Mouse (Mus musculus) testis, adult 2 months (tissue): ENCODE results near the gene Stard5. TPM values are rescaled to one million over a fixed set of nuclear protein-coding genes. Genes with fewer than 3 reads are reported as not detected.

Source experiments
- H3K27ac ChIP-seq: fragments of 200-500 bp; 2 replicates; pipeline ENCODE4 v1.5.1; 2012; ENCODE audit warnings: low read depth, low read length; ENCODE audit not compliant: control insufficient read depth, insufficient read depth
- H3K27me3 ChIP-seq: fragments of 200-500 bp; 2 replicates; pipeline ENCODE4 v1.6.1; 2012; ENCODE audit warnings: mild to moderate bottlenecking, low read length, moderate library complexity; ENCODE audit not compliant: control insufficient read depth, insufficient read depth
- H3K36me3 ChIP-seq: fragments of 200-500 bp; 2 replicates; pipeline ENCODE4 v1.6.1; 2012; ENCODE audit warnings: mild to moderate bottlenecking, low read length; ENCODE audit not compliant: control insufficient read depth, insufficient read depth
- H3K4me1 ChIP-seq: fragments of 200-500 bp; 2 replicates; pipeline ENCODE4 v1.6.1; 2012; ENCODE audit warnings: low read length; ENCODE audit not compliant: control insufficient read depth, insufficient read depth
- H3K4me3 ChIP-seq: fragments of 200-500 bp; 2 replicates; pipeline ENCODE4 v1.5.1; 2012; ENCODE audit warnings: low read depth, mild to moderate bottlenecking, low read length, moderate library complexity, mixed read lengths; ENCODE audit not compliant: control insufficient read depth
- CTCF ChIP-seq: fragments of 200-500 bp; IDR thresholded peaks from 2 replicates; pipeline ENCODE4 v1.5.1; 2012; ENCODE audit warnings: low read depth, mild to moderate bottlenecking, inconsistent platforms, low read length, moderate library complexity; ENCODE audit not compliant: control insufficient read depth, insufficient read depth, insufficient replicate concordance
- POLR2A ChIP-seq: fragments of 200-500 bp; IDR thresholded peaks from 2 replicates; pipeline ENCODE4 v1.6.1; 2012; ENCODE audit warnings: low read depth, mild to moderate bottlenecking, inconsistent platforms, low read length, moderate library complexity; ENCODE audit not compliant: control insufficient read depth
- polyA plus RNA-seq: library from polyadenylated mRNA; depleted of rRNA; stranded (reverse); fragments of >200 nt; gene quantifications from 2 replicates; pipeline ENCODE4 v1.2.3, GENCODE M21; 2012

Gene Stard5
- polyA plus RNA-seq, 1 experiment = 4.8 TPM

GRCm38 (mm10) chr7:83622582-83622981, 9.2 kb upstream of the Stard5 start:
- Histone ChIP-seq H3K4me3 (no peak overlapping the region), H3K36me3 (no peaks in the 10 kb centered on the region), H3K4me1 (no peaks in the 10 kb centered on the region; the same call in 1 of the 2 replicates), H3K27ac (no peak overlapping the region), H3K27me3 (no peaks in the 10 kb centered on the region)
- TF ChIP-seq POLR2A (no peak), CTCF (no peak)

DNA sequence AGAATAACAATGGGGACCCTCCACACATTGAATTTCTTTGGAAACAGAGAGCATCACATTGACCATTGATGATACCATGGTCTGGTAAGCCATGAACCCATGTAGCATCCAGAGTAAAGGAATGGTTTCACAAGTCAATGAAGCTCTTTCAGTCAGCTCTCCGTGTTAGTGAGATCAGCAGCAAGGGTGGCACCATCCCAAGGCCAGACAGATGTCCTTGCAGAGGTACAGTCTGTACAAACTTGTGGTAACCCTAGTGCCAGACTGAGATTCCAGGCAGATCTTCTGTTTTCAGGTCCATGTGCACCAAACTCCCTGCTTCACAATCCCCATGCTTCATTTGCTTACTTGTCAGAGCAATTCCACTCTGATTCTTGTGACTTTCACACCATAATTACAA, 7.7 kb upstream of the Stard5 start:
- Histone ChIP-seq H3K27ac (peak overlapping the region; percentile 49), H3K4me1 (no peaks in the 10 kb centered on the region; the same call in 1 of the 2 replicates), H3K36me3 (no peaks in the 10 kb centered on the region), H3K27me3 (no peaks in the 10 kb centered on the region), H3K4me3 (no peak overlapping the region)
- TF ChIP-seq CTCF (no peak), POLR2A (no peak)

DNA sequence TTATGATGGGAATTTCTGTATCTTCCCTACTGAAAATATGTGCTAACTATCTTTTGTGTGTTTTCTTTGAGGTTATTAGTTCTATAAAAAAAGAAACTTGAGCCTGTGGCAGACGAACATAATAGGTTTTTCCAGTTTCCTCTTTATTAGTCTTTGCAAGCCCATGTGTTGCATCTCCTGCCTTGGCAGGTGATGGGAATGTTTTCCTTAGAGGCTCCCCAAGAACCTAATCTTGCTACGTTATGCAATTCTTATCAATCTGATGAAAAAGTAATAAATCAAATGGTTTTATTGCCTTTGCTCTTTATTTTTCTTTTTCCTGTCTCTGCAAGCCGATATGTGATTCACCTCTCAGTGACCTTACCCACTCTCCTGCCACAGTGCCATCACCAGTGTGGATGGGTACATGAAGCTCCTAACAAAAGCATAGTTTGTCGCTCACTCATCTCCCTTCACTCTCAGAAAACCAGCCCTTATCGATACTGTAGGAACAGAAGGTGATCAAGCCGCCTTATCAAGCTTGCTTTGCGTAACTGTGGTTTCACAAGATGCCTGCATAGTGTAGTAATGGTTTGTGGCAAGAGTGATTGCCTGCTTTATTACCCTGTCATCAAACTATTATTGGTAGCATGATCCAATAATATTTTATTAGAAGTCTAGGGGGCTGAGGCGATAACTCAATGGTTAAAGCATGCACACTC, 5.1 kb upstream of the Stard5 start:
- no peak overlapping the region for H3K4me3 ChIP-seq
- peaks cover 2% of the 10 kb centered on the region; the same call in 1 of the 2 replicates for H3K4me1 ChIP-seq
- H3K27ac ChIP-seq = no peak overlapping the region
- TF ChIP-seq CTCF = no peak
- no peak for TF ChIP-seq POLR2A
- no peaks in the 10 kb centered on the region for H3K36me3 ChIP-seq
- no peaks in the 10 kb centered on the region for H3K27me3 ChIP-seq

DNA sequence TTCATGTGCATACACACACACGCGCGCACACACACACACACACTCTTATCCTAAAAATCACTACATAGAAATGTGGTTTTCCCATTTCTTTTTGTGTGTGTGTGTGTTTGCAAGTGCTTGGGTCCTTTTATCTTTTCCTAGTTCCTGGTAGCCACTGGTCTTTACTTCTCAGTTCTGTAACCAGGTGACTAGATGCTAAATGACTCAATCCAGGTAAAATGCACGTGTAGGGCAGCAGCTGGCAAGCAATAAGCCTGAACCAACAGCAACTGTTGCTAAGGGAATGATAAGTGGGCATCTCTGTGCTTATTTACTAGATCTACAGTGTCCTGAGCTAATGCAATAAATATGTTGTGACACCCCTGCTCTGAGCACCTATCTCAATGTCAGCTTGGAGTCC, 4.4 kb upstream of the Stard5 start:
- Histone ChIP-seq H3K4me1 (peaks cover 4% of the 10 kb centered on the region), H3K4me3 (no peak overlapping the region), H3K36me3 (no peaks in the 10 kb centered on the region), H3K27me3 (peaks cover 2% of the 10 kb centered on the region; the same call in 1 of the 2 replicates), H3K27ac (no peak overlapping the region)
- TF ChIP-seq POLR2A (no peak), CTCF (no peak)

DNA sequence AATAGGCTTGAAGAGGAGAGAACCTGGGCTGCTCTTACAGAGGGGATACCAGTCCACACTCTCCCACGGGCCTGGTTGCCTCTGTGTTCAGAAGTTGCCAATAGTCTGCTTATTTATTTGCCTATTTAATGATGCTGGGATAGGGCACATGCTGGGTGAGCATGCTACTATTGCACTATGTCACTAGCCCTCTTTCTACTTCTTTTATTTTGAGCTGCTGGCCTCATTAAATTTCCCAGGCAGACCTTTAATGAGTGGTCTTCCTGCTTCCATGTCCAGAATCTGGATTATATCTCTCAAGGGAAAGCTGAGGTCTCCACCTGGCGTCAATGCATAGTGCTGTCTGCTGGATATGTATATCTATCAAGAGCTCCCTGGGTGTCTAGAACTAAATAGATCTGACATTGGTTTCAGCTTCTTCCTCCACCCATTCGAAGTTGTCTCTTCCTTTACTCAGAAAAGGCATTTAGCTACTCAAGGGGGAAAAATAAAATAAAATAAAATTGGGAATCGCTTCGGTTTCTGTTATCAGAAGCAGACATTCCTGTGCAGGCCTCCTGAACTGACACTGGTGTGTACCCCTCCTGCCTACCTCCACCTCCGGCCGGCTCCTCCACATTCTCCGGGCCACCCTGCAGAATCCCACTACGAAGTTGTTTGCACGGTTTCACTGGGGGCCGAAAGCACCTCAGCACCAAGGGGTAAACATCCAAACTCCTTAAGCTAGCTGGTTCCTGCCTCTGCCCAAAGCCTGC, 509 bp upstream of the Stard5 start:
- no peaks in the 10 kb centered on the region for H3K36me3 ChIP-seq
- H3K4me3 ChIP-seq = peak overlapping the region; percentile 92
- peaks cover 4% of the 10 kb centered on the region for H3K4me1 ChIP-seq
- TF ChIP-seq POLR2A = no peak
- TF ChIP-seq CTCF = no peak
- peaks cover 2% of the 10 kb centered on the region; the same call in 1 of the 2 replicates for H3K27me3 ChIP-seq
- H3K27ac ChIP-seq = no peak overlapping the region

- Histone ChIP-seq H3K27me3 (peaks cover 2% of the 10 kb centered on the region; the same call in 1 of the 2 replicates), H3K4me1 (peaks cover 4% of the 10 kb centered on the region), H3K36me3 (no peaks in the 10 kb centered on the region), H3K27ac (no peak overlapping the region), H3K4me3 (peak overlapping the region; percentile 21)
- TF ChIP-seq CTCF = no peak
Observed at GRCm38 (mm10) chr7:83632682-83633120, 942 bp downstream of the Stard5 start.

- Histone ChIP-seq H3K4me1 (peaks cover 4% of the 10 kb centered on the region), H3K4me3 (no peak overlapping the region), H3K27me3 (peaks cover 2% of the 10 kb centered on the region; the same call in 1 of the 2 replicates), H3K36me3 (no peaks in the 10 kb centered on the region), H3K27ac (no peak overlapping the region)
- TF ChIP-seq CTCF (no peak), POLR2A (no peak)
Observed at GRCm38 (mm10) chr7:83633856-83634255, 2.1 kb downstream of the Stard5 start.
